Mouse (Mus musculus): ENCODE results near the gene Wdr12. TPM values are rescaled to one million over a fixed set of nuclear protein-coding genes. Genes with fewer than 3 reads are reported as not detected.

The Wdr12 gene
- total RNA-seq, 2 experiments from 2014 or later = 11.5 to 14.4 TPM

Other genes with a start within 250 kb of the Wdr12 start
- 40.4 and 43.9 TPM in 2 replicates for gene Fam117b, start 185.6 kb downstream of the Wdr12 start, total RNA-seq (2015)
- gene Fam117b, start 185.6 kb downstream of the Wdr12 start, total RNA-seq (2017) = 40.7 and 48.4 TPM in 2 replicates
- gene Ica1l, start 55.5 kb downstream of the Wdr12 start, total RNA-seq (2015) = 0.07 TPM in 1 of 2 replicates, not detected in the other
- gene Ica1l, start 55.5 kb downstream of the Wdr12 start, total RNA-seq (2017) = 0.95 and 0.98 TPM in 2 replicates
- gene Carf, start 398 bp downstream of the Wdr12 start, total RNA-seq (2015) = 6.3 and 13.1 TPM in 2 replicates
- 4.1 and 4.9 TPM in 2 replicates for gene Carf, start 398 bp downstream of the Wdr12 start, total RNA-seq (2017)
- gene Nbeal1, start 82.0 kb upstream of the Wdr12 start, total RNA-seq (2015) = 9.9 and 12.7 TPM in 2 replicates
- gene Nbeal1, start 82.0 kb upstream of the Wdr12 start, total RNA-seq (2017) = 8.5 and 13.1 TPM in 2 replicates
- gene Cyp20a1, start 244.7 kb upstream of the Wdr12 start, total RNA-seq (2015) = 19.2 and 20.3 TPM in 2 replicates
- gene Cyp20a1, start 244.7 kb upstream of the Wdr12 start, total RNA-seq (2017) = 20.4 and 25.7 TPM in 2 replicates